Mouse (Mus musculus): ENCODE data around the gene Zfp990.
"Not testable (repeated sequence)": the region's sequence is repeated elsewhere in the genome, so short reads cannot be mapped to it uniquely, and the experiment has no call there.

Gene Zfp990

GRCm38 (mm10) chr4:145510459-145510858 is at the start of gene Zfp990:
TSS of gene Zfp990 (plus strand) at chr4:145510759.
- not testable (repeated sequence) for DNase-seq (ENCODE audit: low read depth)

GRCm38 (mm10) chr4:145463553-145464253 is 46.9 kb upstream of the Zfp990 start:
- peak; percentile 68 for DNase-seq (ENCODE audit: low read depth)

- peak; percentile 16 for DNase-seq (ENCODE audit: low read depth)
Measured at GRCm38 (mm10) chr4:145478128-145478527, 32.4 kb upstream of the Zfp990 start.

GRCm38 (mm10) chr4:145480699-145481098 is 29.9 kb upstream of the Zfp990 start:
- not testable (repeated sequence) for DNase-seq (ENCODE audit: low read depth)

GRCm38 (mm10) chr4:145489396-145489795 is 21.2 kb upstream of the Zfp990 start:
- no peak for DNase-seq (ENCODE audit: low read depth)

- no peak for DNase-seq (ENCODE audit: low read depth)
Measured at GRCm38 (mm10) chr4:145492132-145492531, 18.4 kb upstream of the Zfp990 start.

GRCm38 (mm10) chr4:145493316-145493715 is 17.2 kb upstream of the Zfp990 start:
- peak; percentile 5 for DNase-seq (ENCODE audit: low read depth)

GRCm38 (mm10) chr4:145514637-145515036 is 4.1 kb downstream of the Zfp990 start:
- not testable (repeated sequence) for DNase-seq (ENCODE audit: low read depth)

- DNase-seq (ENCODE audit: low read depth) = not testable (repeated sequence)
Measured at GRCm38 (mm10) chr4:145515776-145516565, 5.4 kb downstream of the Zfp990 start.

GRCm38 (mm10) chr4:145517391-145517790 is 6.8 kb downstream of the Zfp990 start:
- DNase-seq (ENCODE audit: low read depth) = not testable (repeated sequence)

- DNase-seq (ENCODE audit: low read depth) = not testable (repeated sequence)
Measured at GRCm38 (mm10) chr4:145543861-145544260, 33.3 kb downstream of the Zfp990 start.

- DNase-seq (ENCODE audit: low read depth) = not testable (repeated sequence)
Measured at GRCm38 (mm10) chr4:145545106-145545505, 34.5 kb downstream of the Zfp990 start.

- not testable (repeated sequence) for DNase-seq (ENCODE audit: low read depth)
Measured at GRCm38 (mm10) chr4:145545734-145546349, 35.3 kb downstream of the Zfp990 start.

GRCm38 (mm10) chr4:145546477-145546876 is 35.9 kb downstream of the Zfp990 start:
- DNase-seq (ENCODE audit: low read depth) = not testable (repeated sequence)

GRCm38 (mm10) chr4:145556680-145557079 is 46.1 kb downstream of the Zfp990 start:
- no peak for DNase-seq (ENCODE audit: low read depth)

- DNase-seq (ENCODE audit: low read depth) = no peak
Measured at GRCm38 (mm10) chr4:145559505-145560099, 49.0 kb downstream of the Zfp990 start.

- no peak for DNase-seq (ENCODE audit: low read depth)
Measured at GRCm38 (mm10) chr4:145564111-145564821, 53.7 kb downstream of the Zfp990 start.

GRCm38 (mm10) chr4:145570461-145570860 is 59.9 kb downstream of the Zfp990 start:
- not testable (repeated sequence) for DNase-seq (ENCODE audit: low read depth)

GRCm38 (mm10) chr4:145576623-145577022 is 66.1 kb downstream of the Zfp990 start:
- not testable (repeated sequence) for DNase-seq (ENCODE audit: low read depth)

GRCm38 (mm10) chr4:145580333-145580732 is 69.8 kb downstream of the Zfp990 start:
- not testable (repeated sequence) for DNase-seq (ENCODE audit: low read depth)

- DNase-seq (ENCODE audit: low read depth) = peak; percentile 73
Measured at GRCm38 (mm10) chr4:145585078-145585477, 74.5 kb downstream of the Zfp990 start, which contains the start of gene Gm13212. TSS of gene Gm13212 (plus strand) at chr4:145585166.

Data from induced T-regulatory cell, adult 2 months (primary cell).